Mouse (Mus musculus): ENCODE results near the gene Tmem255a.

DNA sequence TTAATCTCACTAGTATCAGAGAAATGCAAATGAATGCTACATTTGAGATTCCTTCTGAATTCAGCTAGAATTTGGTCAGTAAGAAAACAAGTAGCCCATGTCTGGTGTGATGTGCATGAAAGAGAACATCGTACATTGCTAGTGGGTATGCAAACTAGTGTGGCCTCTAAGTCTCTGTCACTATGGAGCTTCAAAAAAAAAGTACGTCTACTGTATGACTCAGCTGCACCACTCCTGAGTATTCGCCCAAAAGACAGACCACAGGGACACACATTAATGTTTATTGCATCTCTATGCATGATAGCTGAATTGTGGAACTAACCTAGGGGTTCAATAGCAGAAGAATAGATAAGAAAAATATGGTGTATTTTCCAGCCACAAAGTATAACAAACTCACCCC, 86.9 kb downstream of the Tmem255a start:
- TF ChIP-seq CTCF (IDR thresholded peaks at IDR 0.05; ENCODE audit: low read depth, low read length), result no peak
- TF ChIP-seq POLR2A (IDR thresholded peaks at IDR 0.05; ENCODE audit: insufficient read depth, low read length), result no peak
